Mouse (Mus musculus): ENCODE measurements around the gene Orai3. TPM values are rescaled to one million over a fixed set of nuclear protein-coding genes. Genes with fewer than 3 reads are reported as not detected.

The Orai3 gene
- total and polyA plus RNA-seq, 3 experiments, result 37.5 to 47.2 TPM; not detected in 1

DNA sequence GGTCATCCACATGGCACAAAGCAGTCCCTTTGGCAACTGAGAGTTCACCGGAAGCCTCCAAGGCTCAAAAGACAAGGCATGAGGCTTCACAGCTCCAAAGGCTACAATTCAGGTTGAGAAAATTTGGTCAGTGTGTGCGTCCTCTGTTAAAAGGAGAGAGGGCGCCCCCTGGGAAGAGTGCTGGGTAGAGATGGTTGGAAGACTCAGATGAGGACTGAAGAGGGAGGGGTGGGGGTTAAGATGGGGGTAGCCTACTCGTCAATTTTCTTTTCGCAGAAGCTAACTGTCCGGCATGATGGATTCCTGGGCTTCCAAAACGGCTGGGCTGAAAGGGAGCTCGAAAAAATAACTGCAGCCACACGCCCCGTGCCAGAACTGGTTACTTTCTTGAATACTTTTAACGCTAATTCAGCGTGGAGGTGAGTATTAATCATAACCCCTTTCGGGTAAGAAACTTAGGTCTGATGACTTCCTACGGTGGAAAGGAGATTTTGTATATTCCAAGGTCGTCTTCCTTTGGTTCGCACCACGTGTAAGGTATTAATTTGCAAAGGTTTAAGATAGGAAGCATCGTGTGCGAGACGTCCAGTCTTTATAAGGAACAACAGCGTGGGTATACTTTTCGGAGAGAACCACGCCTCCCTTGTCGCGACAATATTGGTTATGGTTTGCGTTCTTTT, 25.1 kb upstream of the Orai3 start, which contains the start of gene Fbxl19 (continued):
- peak; percentile 69 for TF ChIP-seq SMC3 (IDR thresholded peaks at IDR 0.05; ENCODE audit: low read depth, low read length)

- Histone ChIP-seq H3K4me3 (ENCODE audit: control insufficient read depth in 1 of 2, insufficient read depth in 1 of 2, low read depth in 2 of 2, low read length in 2 of 2) (peak overlapping the region; percentile 70 to 72), H3K79me2 (ENCODE audit: control insufficient read depth, insufficient read depth, low read length, poor library complexity) (peaks cover 2% of the 10 kb centered on the region; the same call in 1 of the 2 replicates), H3K27ac (ENCODE audit: control insufficient read depth, low read depth, low read length) (peak overlapping the region; percentile 72), H3K36me3 (ENCODE audit: control insufficient read depth in 1 of 2, insufficient read depth in 2 of 2, low read length in 2 of 2) (peaks cover 0 to 6% of the 10 kb centered on the region in 2 experiments; a peak in 2 of 4 replicates), H3K9ac (ENCODE audit: control insufficient read depth, low read depth, low read length, poor library complexity, severe bottlenecking) (peak overlapping the region; percentile 72), H3K9me3 (replicated peaks; ENCODE audit: insufficient read depth, low read length) (no peaks in the 10 kb centered on the region), H3K4me1 (ENCODE audit: control insufficient read depth in 1 of 2, insufficient read depth in 2 of 2, low read length in 2 of 2) (peaks cover 0 to 8% of the 10 kb centered on the region in 2 experiments; a peak in 1 of 4 replicates), H3K27me3 (ENCODE audit: control insufficient read depth in 1 of 2, insufficient read depth in 2 of 2, low read length in 2 of 2) (no peaks in the 10 kb centered on the region)
- peak; percentile 98 for DNase-seq (ENCODE audit: low read depth, low spot score)
- peak; percentile 80 for TF ChIP-seq USF1 (IDR thresholded peaks at IDR 0.05; ENCODE audit: low read depth, low read length)
- no peak for TF ChIP-seq ZC3H11A (IDR thresholded peaks at IDR 0.05; ENCODE audit: low read depth, low read length)
- TF ChIP-seq RCOR1 (IDR thresholded peaks at IDR 0.05; ENCODE audit: low read depth, low read length), result peak; percentile 26; the same call in 1 of the 2 replicates
- TF ChIP-seq GABPA (IDR thresholded peaks at IDR 0.05; ENCODE audit: low read depth, low read length), result no peak
- peak; percentile 46; the same call in 1 of the 2 replicates for TF ChIP-seq ZMIZ1 (IDR thresholded peaks at IDR 0.05; ENCODE audit: low read depth, low read length)
- 0 out of 2 replicates have a peak, but pooled peaks have one; percentile 29 for TF ChIP-seq MAX (IDR thresholded peaks at IDR 0.05; ENCODE audit: low read length)
- TF ChIP-seq ZKSCAN1 (IDR thresholded peaks at IDR 0.05; ENCODE audit: low read depth, low read length), result no peak
- no peak for TF ChIP-seq POLR2AphosphoS5 (IDR thresholded peaks at IDR 0.05; ENCODE audit: borderline replicate concordance, low read depth, low read length)
- TF ChIP-seq SIN3A (IDR thresholded peaks at IDR 0.05; ENCODE audit: low read length), result peak; percentile 84
- TF ChIP-seq CHD2 (IDR thresholded peaks at IDR 0.05; ENCODE audit: low read length), result peak; percentile 70
- no peak for TF ChIP-seq RAD21 (IDR thresholded peaks at IDR 0.05; ENCODE audit: low read depth, low read length)
- TF ChIP-seq NRF1 (IDR thresholded peaks at IDR 0.05; ENCODE audit: insufficient read depth, low read depth, low read length, poor library complexity, severe bottlenecking), result peak; percentile 18; the same call in 1 of the 2 replicates
- peak; percentile 59; the same call in 1 of the 2 replicates for TF ChIP-seq GATA1 (IDR thresholded peaks at IDR 0.05; ENCODE audit: low read depth, low read length)
- TF ChIP-seq USF2 (IDR thresholded peaks at IDR 0.05; ENCODE audit: borderline replicate concordance in 1 of 2, insufficient read depth in 1 of 2, low read depth in 1 of 2, low read length in 2 of 2), result no peak
- TF ChIP-seq ETS1 (IDR thresholded peaks at IDR 0.05; ENCODE audit: low read depth, low read length), result no peak; the same call in 1 of the 2 replicates
- 0 out of 2 replicates have a peak, but pooled peaks have one; percentile 21 for TF ChIP-seq TCF12 (IDR thresholded peaks at IDR 0.05; ENCODE audit: low read depth, low read length)
- TF ChIP-seq NELFE (IDR thresholded peaks at IDR 0.05; ENCODE audit: low read depth, low read length), result peak; percentile 62
- TF ChIP-seq ELF1 (IDR thresholded peaks at IDR 0.05; ENCODE audit: low read depth, low read length), result peak; percentile 44
- no peak for TF ChIP-seq MEF2A (IDR thresholded peaks at IDR 0.05; ENCODE audit: extremely low read depth, insufficient replicate concordance, low read depth, low read length, poor library complexity, severe bottlenecking)
- TF ChIP-seq KAT2A (conservative IDR thresholded peaks at IDR 0.05; ENCODE audit: low read depth, low read length), result peak; percentile 85
- no peak for TF ChIP-seq TAL1 (IDR thresholded peaks at IDR 0.05; ENCODE audit: low read length)
- TF ChIP-seq MXI1 (IDR thresholded peaks at IDR 0.05; ENCODE audit: low read depth, low read length), result no peak; the same call in 1 of the 2 replicates
- TF ChIP-seq POLR2AphosphoS2 (IDR thresholded peaks at IDR 0.05; ENCODE audit: low read length), result peak; percentile 51; the same call in 1 of the 2 replicates
- TF ChIP-seq EP300 (IDR thresholded peaks at IDR 0.05; ENCODE audit: low read depth in 1 of 2, low read length in 2 of 2), result no peak
- TF ChIP-seq TBP (IDR thresholded peaks at IDR 0.05; ENCODE audit: low read depth, low read length), result peak; percentile 59; the same call in 1 of the 2 replicates
- TF ChIP-seq JUND (IDR thresholded peaks at IDR 0.05; ENCODE audit: low read depth, low read length), result no peak
- no peak for TF ChIP-seq CTCF (IDR thresholded peaks at IDR 0.05 in 2 of 3, conservative IDR thresholded peaks at IDR 0.05 in 1 of 3; ENCODE audit: control insufficient read depth in 1 of 3, insufficient read depth in 1 of 3, low read depth in 2 of 3, low read length in 3 of 3, poor library complexity in 1 of 3, severe bottlenecking in 1 of 3)
- no peak for TF ChIP-seq MAFK (IDR thresholded peaks at IDR 0.05; ENCODE audit: borderline replicate concordance, low read depth, low read length)
- no peak for TF ChIP-seq MYB (IDR thresholded peaks at IDR 0.05; ENCODE audit: low read depth, low read length)
- TF ChIP-seq POLR2A (IDR thresholded peaks at IDR 0.05; ENCODE audit: control insufficient read depth in 1 of 2, insufficient read depth in 1 of 2, low read depth in 1 of 2, low read length in 2 of 2, poor library complexity in 1 of 2), result peak; percentile 57 to 72; a peak in 3 of 4 replicates
- TF ChIP-seq CHD1 (IDR thresholded peaks at IDR 0.05; ENCODE audit: low read depth, low read length), result no peak
- no peak for TF ChIP-seq ZNF384 (IDR thresholded peaks at IDR 0.05; ENCODE audit: low read depth, low read length)
- peak; percentile 39; the same call in 1 of the 2 replicates for TF ChIP-seq MAZ (IDR thresholded peaks at IDR 0.05; ENCODE audit: low read depth, low read length)
Observed at GRCm38 (mm10) chr7:127745251-127745651, 24.4 kb upstream of the Orai3 start.
